Mouse (Mus musculus) liver, embryonic 11.5 days (tissue): ENCODE data around the gene Sephs2. TPM values are rescaled to one million over a fixed set of nuclear protein-coding genes. Genes with fewer than 3 reads are reported as not detected.

Experiments
- ATAC-seq: fragments of 200-750 bp; cut with Nextera tagmentation; replicated peaks from 2 replicates; pipeline ENCODE4 v1.8.0; 2017; ENCODE audit warnings: moderate number of reproducible peaks, mild to moderate bottlenecking, moderate TSS enrichment, moderate library complexity; ENCODE audit not compliant: low FRiP score
- DNase-seq: peaks from one replicate; pipeline ENCODE4 v3.0.0-alpha.2; 2017; ENCODE audit warnings: low spot score
- H3K27ac ChIP-seq: fragments of 300-500 bp; sonication (generic); 2 replicates; pipeline ENCODE4 v1.5.1; 2014; ENCODE audit warnings: mild to moderate bottlenecking, low read depth, low read length, control low read depth
- H3K27me3 ChIP-seq: fragments of 300-500 bp; sonication (generic); replicated peaks from 2 replicates; pipeline ENCODE4 v1.6.1; 2014; ENCODE audit warnings: low read length, mixed read lengths; ENCODE audit not compliant: control insufficient read depth, insufficient read depth
- H3K36me3 ChIP-seq: fragments of 300-500 bp; sonication (generic); 2 replicates; pipeline ENCODE4 v1.6.1; 2014; ENCODE audit warnings: mild to moderate bottlenecking, low read length, moderate library complexity, mixed read lengths; ENCODE audit not compliant: control insufficient read depth, insufficient read depth
- H3K4me1 ChIP-seq: fragments of 300-500 bp; sonication (generic); replicated peaks from 2 replicates; pipeline ENCODE4 v1.6.1; 2014; ENCODE audit warnings: low read length, mixed read lengths; ENCODE audit not compliant: control insufficient read depth, insufficient read depth
- H3K4me2 ChIP-seq: fragments of 300-500 bp; sonication (generic); 2 replicates; pipeline ENCODE4 v1.6.1; 2014; ENCODE audit warnings: mild to moderate bottlenecking, control low read depth, moderate library complexity
- H3K4me3 ChIP-seq: fragments of 300-500 bp; sonication (generic); 2 replicates; pipeline ENCODE4 v1.5.1; 2014; ENCODE audit warnings: low read depth, low read length, control low read depth
- H3K9ac ChIP-seq: fragments of 300-500 bp; sonication (generic); 2 replicates; pipeline ENCODE4 v1.6.1; 2014; ENCODE audit warnings: low read depth, low read length, control low read depth
- H3K9me3 ChIP-seq: fragments of 300-500 bp; sonication (generic); 2 replicates; pipeline ENCODE4 v1.6.1; 2016; ENCODE audit warnings: low read length, inconsistent platforms, mixed read lengths; ENCODE audit not compliant: control insufficient read depth
- WGBS: fragments of 180-500 bp; shearing (Covaris S2); extraction: QIAGEN DNeasy Blood & Tissue Kit; methylation state at CpG from one replicate; pipeline ENCODE4 v1.1.7; 2014; 5-methylcytosine and 5-hydroxymethylcytosine counted together
- polyA plus RNA-seq: library from polyadenylated mRNA; unstranded; fragments of >200 nt; fragmentation: Nextera tagmentation; extraction: Ambion mirVana; gene quantifications from 2 replicates; pipeline ENCODE4 v1.2.1, GENCODE M21; 2014

The Sephs2 gene
- polyA plus RNA-seq, 1 experiment from 2014 or later, result 178 TPM

DNA sequence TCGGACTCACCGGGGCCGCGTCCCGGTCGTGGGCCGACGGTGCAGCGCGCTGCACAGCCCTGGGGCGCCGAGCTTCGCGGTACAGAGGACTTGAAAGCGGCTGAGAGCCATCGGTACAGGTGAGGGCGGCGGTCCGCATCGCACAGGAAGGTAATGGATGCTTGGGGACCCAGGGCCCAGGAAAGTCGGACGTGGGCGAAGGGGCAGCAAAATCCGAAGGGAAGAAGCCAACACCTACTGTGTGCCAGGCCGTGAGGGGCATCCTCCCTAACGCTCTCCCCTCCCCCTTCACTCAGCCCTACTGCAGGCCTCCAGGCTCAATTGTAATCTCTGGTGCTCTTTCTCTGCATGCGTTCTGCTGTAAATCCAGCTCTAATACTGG, 40.5 kb downstream of the Sephs2 start:
- ATAC-seq, result peak; percentile 55
- peaks cover 38% of the 10 kb centered on the region for H3K36me3 ChIP-seq

DNA sequence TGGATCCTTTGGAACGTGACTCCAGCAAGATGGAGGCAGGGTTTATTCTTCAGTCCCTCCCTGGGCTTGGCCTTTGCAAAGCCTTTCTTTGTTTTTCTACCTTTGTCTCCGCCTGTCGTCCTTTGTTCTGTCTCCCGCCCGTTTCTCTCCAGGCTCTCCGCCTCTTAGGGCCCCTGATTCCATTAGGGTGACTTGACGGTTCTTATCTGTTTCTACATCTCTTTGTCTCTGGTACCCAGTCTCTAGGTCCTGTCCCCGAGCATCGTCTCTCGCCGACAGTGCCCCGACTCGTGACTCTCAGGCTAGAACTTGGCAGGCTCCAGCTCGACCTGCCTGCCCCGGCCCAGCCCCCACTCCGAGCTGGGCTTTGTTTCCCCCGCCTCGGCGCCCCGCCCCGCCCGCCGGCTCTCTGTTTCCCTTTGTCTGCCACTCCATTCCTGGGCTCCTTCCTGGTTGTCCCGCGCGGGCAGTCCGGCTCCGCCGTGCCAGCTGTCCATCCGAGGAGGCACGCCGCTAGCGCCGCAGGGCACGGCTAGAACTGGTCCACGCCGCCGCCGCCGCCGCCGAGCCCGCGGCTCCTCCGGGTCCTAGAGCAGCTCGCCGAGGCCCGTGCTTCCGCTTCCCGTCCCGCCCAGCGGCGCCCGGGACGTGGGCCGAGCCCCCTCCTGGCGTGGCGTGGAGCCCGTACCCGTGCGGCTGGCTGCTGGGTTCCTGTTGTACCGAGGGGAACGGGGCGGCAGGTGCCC, 41.1 kb downstream of the Sephs2 start, which contains the start of the genes Zfp553 and Sept1:
Zfp553 (plus strand) TSS at position 440 of the 746 bp plus-strand sequence.
Sept1 (minus strand) TSS at position 509 of the 746 bp plus-strand sequence.
- Histone ChIP-seq H3K27ac (peak within 1 kb of the TSS; percentile 97), H3K27me3 (no peaks in the 10 kb centered on the region), H3K4me3 (peak within 1 kb of the TSS; percentile 97), H3K9ac (peak within 1 kb of the TSS; percentile 97), H3K36me3 (peaks cover 33% of the 10 kb centered on the region), H3K9me3 (no peaks in the 10 kb centered on the region), H3K4me2 (peak within 1 kb of the TSS; percentile 84), H3K4me1 (peaks cover 11% of the 10 kb centered on the region)
- peak; percentile 92 for DNase-seq
- WGBS, result under 1% methylated on average over 64 of the region's 64 CpGs
- ATAC-seq, result peak; percentile 88

More for the DNA sequence above, 40.5 kb downstream of the Sephs2 start:
- Histone ChIP-seq H3K27me3 (no peaks in the 10 kb centered on the region), H3K4me2 (peak overlapping the region; percentile 84), H3K9ac (peak overlapping the region; percentile 97), H3K9me3 (no peaks in the 10 kb centered on the region), H3K4me1 (peaks cover 11% of the 10 kb centered on the region), H3K27ac (peak overlapping the region; percentile 97), H3K4me3 (peak overlapping the region; percentile 97)
- under 1% methylated on average over 27 of the region's 27 CpGs for WGBS
- no peak for DNase-seq

DNA sequence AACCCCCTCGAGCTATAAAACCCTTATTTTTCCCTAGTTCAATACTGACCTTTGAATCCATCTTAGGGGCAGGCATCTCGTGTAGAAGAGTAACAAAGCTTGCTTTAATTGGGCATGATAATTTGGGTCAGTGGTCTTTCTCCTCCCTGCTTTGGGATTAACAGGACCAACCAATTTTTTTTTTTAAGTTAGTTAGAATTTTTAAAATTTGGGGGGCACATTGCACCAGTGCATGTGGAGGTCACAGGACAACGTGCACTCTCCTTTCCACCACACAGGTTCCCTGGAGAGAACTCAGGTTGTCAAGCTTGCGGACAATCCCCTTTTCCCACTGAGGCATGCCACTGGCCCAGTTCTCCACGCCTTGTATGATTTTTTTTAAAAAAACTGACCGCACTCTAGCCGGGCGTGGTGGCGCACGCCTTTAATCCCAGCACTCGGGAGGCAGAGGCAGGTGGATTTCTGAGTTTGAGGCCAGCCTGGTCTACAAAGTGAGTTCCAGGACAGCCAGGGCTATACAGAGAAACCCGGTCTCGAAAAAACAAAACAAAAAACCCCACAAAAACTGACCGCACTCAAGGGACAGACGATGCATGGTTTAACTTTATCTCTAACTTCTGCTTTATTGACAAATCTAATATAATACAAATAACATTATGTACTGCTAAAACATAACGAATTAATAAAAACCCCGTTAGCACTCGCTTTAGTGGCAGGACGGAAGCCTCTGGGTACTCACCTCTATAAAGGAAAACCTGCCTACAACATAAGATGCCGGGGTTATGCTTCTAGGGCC, 41.8 kb downstream of the Sephs2 start:
- Histone ChIP-seq H3K4me1 (peaks cover 14% of the 10 kb centered on the region), H3K27me3 (no peaks in the 10 kb centered on the region), H3K4me3 (peak overlapping the region; percentile 97), H3K36me3 (peaks cover 27% of the 10 kb centered on the region), H3K27ac (peak overlapping the region; percentile 97), H3K4me2 (peak overlapping the region; percentile 84), H3K9me3 (no peaks in the 10 kb centered on the region), H3K9ac (peak overlapping the region; percentile 97)
- 6% methylated on average over 20 of the region's 20 CpGs for WGBS
- DNase-seq (no peak), ATAC-seq (no peak)

DNA sequence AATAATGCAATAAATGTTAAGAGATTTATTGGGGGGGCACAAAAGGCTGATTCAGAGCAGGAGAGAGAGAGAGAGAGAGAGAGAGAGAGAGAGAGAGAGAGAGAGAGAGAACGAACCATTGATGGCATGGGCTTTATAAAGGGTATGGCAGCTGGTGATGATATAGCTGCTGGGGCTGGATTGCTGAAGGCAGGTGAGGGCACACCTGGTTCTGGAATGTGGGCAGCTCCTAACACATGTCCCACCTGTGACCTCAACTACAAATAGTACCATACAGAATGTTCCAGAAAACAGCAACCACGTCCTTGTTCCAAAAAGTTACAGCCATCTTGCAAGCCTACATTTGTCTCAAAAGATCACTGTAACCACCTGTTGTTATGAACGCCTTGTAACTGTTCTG, 42.5 kb downstream of the Sephs2 start:
- Histone ChIP-seq H3K9ac (peak overlapping the region; percentile 97), H3K9me3 (no peaks in the 10 kb centered on the region), H3K36me3 (peaks cover 20% of the 10 kb centered on the region), H3K27me3 (no peaks in the 10 kb centered on the region), H3K4me1 (peaks cover 18% of the 10 kb centered on the region), H3K27ac (0 out of 2 replicates have a peak overlapping the region, but pooled peaks have one; percentile 97), H3K4me2 (peak overlapping the region; percentile 84), H3K4me3 (peak overlapping the region; percentile 97)
- WGBS, result 71% methylated on average over 3 of the region's 3 CpGs
- no peak for ATAC-seq
- DNase-seq, result no peak

DNA sequence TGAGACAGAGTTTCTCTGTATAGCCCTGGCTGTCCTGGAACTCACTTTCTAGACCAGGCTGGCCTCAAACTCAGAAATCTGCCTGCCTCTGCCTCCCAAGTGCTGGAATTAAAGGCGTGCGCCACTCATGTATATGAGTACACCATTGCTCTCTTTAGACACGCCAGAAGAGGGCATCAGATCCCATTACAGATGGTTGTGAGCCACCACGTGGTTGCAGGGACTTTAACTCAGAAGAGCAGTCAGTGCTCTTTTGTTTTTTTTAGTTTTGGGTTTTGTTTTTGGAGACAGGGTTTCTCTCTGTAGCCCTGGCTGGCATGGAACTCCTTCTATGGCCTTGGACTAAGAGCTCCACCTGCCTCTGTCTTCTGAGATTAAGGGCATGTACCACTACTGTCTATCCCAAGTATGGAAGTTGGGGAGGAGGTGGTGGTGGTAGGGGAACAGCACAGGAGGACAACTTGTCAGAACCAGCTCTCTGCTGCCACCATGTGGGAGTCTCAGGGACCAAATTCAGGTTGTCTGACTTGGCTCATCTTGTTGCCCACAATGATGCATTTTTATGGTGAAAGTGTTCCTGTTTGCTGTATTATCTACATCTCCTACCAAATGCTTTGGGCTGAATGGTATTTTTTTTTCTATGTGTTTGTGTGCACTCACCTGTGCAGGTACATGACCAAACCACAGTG, 45.1 kb downstream of the Sephs2 start:
- H3K4me2 ChIP-seq, result no peak overlapping the region
- peaks cover 33% of the 10 kb centered on the region for H3K4me1 ChIP-seq
- peak; percentile 69 for DNase-seq
- H3K4me3 ChIP-seq, result no peak overlapping the region
- H3K9me3 ChIP-seq, result no peaks in the 10 kb centered on the region
- WGBS, result 51% methylated on average over 4 of the region's 4 CpGs
- H3K27ac ChIP-seq, result no peak overlapping the region; the same call in 1 of the 2 replicates
- H3K36me3 ChIP-seq, result peaks cover 5% of the 10 kb centered on the region; the same call in 1 of the 2 replicates
- H3K9ac ChIP-seq, result no peak overlapping the region
- no peak; the same call in 1 of the 2 replicates for ATAC-seq
- no peaks in the 10 kb centered on the region for H3K27me3 ChIP-seq

DNA sequence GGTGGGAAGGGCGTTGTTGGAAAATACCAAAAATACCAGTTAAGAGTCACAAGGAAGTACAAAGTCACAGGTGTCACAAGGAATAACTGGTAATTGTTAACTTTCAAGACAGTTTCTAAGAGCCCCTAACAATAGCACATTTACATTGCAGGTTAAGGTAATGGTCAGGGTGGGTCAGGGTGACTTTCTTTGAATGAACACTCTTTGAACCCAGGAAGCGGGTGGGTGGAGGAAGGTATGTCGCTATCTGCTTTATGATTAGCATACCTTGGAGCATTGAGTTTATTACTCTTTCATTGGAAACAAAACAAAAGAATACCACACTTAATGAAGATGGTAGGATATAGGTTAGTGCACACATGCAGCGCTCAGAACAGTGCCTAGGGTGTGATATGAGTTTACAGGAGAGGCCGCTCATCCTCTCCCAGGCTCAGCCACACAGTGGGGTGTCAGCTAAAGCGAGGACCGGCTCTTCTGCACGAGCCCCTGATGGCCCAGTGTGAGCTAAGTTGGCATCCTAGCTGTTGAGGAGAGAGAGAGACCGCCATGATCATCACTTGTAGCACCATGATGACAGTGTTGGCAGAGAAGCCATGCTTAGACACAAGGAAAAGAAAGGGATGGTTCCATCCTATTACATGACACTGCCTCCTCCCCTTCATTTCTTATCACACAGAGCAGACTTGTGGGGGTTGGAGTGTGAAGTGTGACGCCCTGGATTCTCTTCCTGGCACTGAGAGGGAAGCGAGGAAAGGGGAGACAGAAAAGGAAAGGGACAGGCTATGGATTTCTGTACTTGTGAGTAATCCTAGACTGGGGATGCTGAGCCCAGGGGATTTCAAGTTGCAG, 48.5 kb downstream of the Sephs2 start:
- Histone ChIP-seq H3K27ac (peak overlapping the region; percentile 79), H3K4me2 (peak overlapping the region; percentile 50), H3K4me1 (peaks cover 22% of the 10 kb centered on the region), H3K4me3 (no peak overlapping the region), H3K36me3 (peaks cover 5% of the 10 kb centered on the region; the same call in 1 of the 2 replicates), H3K27me3 (no peaks in the 10 kb centered on the region), H3K9ac (peak overlapping the region; percentile 49; the same call in 1 of the 2 replicates), H3K9me3 (no peaks in the 10 kb centered on the region)
- WGBS, result 67% methylated on average over 11 of the region's 11 CpGs
- DNase-seq (no peak), ATAC-seq (peak; percentile 88)

DNA sequence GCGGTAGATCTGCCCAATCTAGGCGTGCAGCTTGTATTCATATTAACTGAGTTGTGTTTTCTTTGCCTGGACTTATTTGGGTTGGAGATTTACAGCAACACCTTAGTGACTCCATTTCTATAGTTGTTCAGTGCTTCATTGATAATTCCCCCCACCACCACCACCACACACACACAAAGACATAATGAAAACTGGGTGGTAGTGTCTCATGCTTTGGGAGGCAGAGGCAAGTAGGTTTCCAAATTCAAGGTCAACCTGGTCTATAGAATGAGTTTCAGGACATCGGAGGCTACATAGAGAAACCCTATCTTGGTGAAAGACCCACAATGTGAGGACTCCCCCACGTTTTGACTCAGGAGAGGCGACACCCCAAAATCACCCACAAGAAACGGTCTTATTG, 49.2 kb downstream of the Sephs2 start:
- 88% methylated on average over 6 of the region's 6 CpGs for WGBS
- Histone ChIP-seq H3K9ac (no peak overlapping the region), H3K36me3 (peaks cover 5% of the 10 kb centered on the region; the same call in 1 of the 2 replicates), H3K27me3 (no peaks in the 10 kb centered on the region), H3K4me3 (no peak overlapping the region), H3K27ac (no peak overlapping the region), H3K9me3 (no peaks in the 10 kb centered on the region), H3K4me2 (no peak overlapping the region), H3K4me1 (peaks cover 22% of the 10 kb centered on the region)
- ATAC-seq (no peak), DNase-seq (no peak)
